Mouse (Mus musculus) spleen, postnatal 14 days (tissue): ENCODE measurements around the gene Tyk2.

Experiments
- DNase-seq, 2 experiments: peaks; one replicate each; pipeline ENCODE4 v3.0.0; 2021 to 2022; ENCODE audit warnings: low spot score in 2 of 2

The Tyk2 gene

GRCm38 (mm10) chr9:21149654-21150419, 18.8 kb upstream of the Tyk2 start, which contains the start of gene Cdc37:
TSS of gene Cdc37 (minus strand) at chr9:21149982.
- peak; percentile 80 to 89 for DNase-seq

GRCm38 (mm10) chr9:21149077-21149653, 18.1 kb upstream of the Tyk2 start:
- no peak for DNase-seq

GRCm38 (mm10) chr9:21148427-21148826, 17.4 kb upstream of the Tyk2 start:
- DNase-seq: no peak

DNA sequence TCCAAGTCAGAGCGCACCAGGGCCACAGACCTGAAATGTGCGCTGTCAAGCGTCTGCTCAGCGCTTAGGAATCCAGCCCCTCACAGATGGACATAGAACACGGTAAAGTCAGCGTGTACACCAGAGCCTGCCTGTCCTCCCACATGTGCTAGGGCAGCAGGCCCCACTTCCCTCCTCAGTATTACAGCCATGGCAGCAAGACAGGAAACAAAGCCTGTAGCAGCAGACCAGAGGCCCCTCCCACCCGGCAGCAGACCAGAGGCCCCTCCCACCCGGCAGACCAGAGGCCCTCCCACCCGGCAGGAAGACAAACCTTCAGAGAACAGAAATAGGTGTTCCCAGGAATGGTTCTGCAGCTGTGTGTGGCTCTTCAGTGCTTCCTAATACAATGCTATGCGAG, 15.7 kb upstream of the Tyk2 start:
- no peak for DNase-seq

DNA sequence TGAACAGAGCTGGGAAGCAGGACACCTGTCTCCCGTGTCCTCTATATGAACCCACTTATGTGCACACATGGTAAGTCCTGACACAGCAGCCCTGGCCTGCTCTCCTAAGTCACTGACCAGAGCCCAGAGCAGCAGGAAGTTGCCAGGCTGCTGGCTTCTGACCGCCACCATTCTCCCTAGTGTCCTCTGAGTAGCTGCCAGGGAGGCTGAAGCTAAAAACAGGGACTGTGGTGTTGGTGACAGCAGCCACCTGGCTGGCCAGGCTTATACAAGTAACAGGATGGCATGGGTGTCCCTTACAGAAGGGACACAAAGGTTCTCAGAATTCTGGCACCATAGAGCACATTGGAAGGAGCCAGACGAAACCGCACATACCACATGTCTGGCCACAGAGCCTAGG, 14.4 kb upstream of the Tyk2 start:
- DNase-seq: no peak

GRCm38 (mm10) chr9:21144361-21144760, 13.3 kb upstream of the Tyk2 start:
- no peak for DNase-seq

- DNase-seq: no peak
Measured at GRCm38 (mm10) chr9:21141922-21142321, 10.9 kb upstream of the Tyk2 start.

DNA sequence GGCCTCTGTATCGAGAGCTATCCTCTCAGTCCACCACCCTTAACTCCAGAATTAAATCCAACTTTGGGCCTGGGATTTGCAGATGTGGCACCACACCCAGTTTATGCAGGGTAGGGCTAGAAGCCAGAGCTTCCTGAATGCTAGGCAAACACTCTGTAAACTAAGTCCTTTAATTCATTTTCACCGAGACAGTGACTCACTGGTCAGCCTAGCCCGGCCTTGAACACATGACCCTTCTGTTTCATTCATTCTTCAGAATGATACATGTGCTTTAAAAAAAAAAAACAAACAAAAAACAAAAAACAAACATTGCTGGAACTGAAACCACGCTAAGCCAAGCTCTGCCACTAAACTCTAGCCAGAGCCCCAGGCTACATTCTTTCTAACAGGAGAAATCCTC, 7.3 kb upstream of the Tyk2 start:
- no peak for DNase-seq

- DNase-seq: peak in 1 of 2 experiments; percentile 71
Measured at GRCm38 (mm10) chr9:21137229-21137628, 6.2 kb upstream of the Tyk2 start.

DNA sequence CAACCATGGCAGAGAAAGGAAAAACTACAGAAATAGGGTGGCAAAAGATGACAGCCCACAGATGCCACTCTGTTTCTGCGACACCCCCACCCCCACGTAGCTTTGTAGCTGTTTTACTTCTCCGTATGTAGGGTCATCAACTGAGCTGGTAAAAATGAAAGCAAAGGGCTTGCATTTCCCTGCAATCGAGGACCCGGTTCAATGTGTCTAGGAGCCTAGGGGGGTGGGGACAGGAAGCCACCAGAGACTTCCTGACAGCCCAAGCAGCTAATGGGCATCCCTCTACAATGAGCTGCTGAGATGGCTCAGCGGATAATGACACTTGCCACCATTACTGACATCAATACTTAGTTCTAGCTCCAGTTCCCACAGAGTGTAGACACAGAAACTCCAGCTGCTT, 5.4 kb upstream of the Tyk2 start:
- DNase-seq: no peak

DNA sequence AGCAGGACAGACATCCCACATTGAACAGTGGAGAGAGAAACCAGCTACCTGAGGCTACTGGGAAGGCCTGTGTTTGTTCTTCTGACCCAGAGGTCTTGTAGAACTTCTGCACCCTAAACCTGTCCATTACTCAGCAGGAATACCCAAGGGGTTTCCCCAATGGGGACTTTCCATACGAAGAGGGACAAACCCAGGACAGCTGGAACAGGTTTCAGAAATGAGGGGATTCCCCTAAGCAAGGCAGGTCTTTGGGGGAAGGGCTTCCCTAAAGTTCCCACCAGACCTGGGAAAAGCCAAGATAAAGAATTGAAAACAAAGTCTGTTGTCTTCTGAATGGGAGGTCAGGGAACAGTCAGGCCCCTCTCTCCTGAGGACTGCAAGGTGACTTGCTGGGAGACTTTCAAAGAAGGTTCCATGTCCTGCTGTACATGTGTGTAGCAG, 4.9 kb upstream of the Tyk2 start:
- DNase-seq: no peak

GRCm38 (mm10) chr9:21135329-21135890, 4.4 kb upstream of the Tyk2 start:
- DNase-seq: no peak

GRCm38 (mm10) chr9:21134595-21135328, 3.7 kb upstream of the Tyk2 start:
- DNase-seq: no peak

DNA sequence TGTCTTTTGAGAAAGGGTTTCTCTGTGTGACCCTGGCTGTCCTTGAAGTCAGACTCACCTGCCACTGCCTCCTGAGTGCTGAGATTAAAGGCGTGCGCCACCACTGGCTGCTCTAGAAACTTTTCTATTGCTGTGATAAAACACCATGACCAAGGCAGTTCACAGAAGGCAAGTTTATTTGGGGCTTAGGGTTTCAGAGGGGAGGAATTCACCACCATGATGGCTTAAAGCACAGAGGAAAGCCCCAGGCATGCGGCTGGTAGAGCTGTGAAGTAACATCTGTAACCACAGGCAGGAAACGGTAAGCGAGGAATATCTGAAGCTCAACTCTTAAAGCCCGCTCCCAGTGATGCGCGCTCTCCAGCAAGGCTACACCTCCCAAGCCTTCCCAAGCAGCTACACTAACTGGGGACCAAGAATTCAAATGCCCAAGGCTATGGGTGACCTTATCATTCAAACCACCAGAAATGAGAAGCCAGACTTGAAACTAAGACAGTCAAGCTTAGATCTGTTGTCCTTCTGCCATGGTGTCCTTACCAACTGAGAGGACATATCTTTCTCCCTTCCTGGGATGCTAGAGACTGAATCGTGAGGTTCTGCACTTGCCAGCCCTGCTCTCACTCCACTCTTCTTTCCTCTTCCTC, 2.1 kb upstream of the Tyk2 start:
- no peak for DNase-seq

- DNase-seq: no peak
Measured at GRCm38 (mm10) chr9:21132102-21132775, 1.2 kb upstream of the Tyk2 start.

- no peak for DNase-seq
Measured at GRCm38 (mm10) chr9:21126259-21126627, 4.8 kb downstream of the Tyk2 start.

DNA sequence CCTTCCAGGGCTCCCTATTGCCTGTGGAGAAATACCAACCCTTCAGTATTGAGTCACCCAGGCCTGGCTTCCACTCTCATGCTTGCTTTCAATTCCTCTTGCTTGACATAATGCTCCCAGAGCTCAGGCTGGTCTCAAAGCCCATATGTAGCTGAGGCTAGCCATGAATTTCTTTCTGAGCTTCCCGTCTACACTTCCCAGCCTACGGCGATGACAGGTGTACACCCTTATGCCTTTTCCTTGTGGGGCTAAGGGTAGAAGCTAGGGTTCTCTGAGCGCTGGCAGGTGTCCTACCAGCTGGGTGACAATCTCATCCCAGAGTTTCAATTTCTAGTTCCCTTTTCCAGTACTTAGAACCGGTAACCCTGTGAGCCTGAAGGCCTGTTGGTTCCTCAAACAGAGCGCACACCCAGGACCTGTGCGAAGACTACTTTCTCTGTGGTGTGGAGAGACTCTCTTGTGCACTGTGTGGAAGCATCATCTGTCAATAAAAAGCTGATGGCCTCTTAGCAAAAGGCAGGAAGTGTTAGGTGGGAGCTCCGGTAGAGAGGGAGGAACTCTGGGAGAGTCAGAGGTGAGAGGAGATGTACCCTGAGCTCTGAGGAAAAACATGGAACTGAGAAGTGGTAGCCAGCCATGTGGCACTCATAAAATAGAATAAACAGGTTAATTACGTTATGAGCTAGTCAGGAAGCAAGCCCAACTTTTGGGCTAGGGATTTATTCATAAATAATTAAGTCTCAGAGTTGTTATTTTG, 5.4 kb downstream of the Tyk2 start:
- no peak for DNase-seq

- no peak for DNase-seq
Measured at GRCm38 (mm10) chr9:21124837-21125236, 6.2 kb downstream of the Tyk2 start.

DNA sequence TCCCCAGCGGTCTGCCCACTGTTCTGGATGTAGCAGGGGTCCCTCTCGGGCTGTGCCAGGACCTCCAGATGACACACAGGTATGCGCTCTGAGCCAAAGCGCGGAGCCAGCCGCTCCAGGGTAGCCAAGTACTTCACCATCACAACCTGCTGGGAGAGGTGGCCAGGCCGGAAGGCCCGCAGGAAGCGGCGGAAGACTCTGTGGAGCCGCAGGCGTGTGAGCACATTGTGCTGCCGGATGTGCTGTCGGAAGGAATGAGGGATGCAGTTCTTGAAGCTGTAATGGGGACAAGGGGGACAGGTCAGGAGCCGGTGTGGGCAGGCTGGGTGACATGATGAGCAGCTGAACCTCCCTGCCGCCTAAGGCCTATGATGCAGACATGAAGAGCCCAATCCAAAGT, 9.6 kb downstream of the Tyk2 start:
- DNase-seq: no peak

DNA sequence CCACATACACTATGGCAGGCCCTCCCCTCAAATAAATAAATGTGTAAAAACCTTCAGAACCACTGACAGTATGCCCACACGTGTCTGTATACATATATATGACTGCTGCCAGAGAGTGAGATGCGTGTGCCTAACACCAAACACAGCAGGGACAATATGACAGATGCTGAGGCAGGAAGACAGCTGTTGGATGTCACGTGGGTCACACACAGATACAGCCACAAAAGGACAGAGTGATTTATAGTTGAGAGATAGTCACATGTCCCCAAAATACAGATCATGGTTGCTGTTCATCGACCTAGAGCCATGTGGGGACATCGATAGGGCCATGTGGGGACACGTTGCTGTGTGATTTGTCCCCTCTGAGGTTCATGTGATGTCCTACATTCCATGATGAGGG, 14.0 kb downstream of the Tyk2 start:
- DNase-seq: no peak

- DNase-seq: no peak
Measured at GRCm38 (mm10) chr9:21115105-21115504, 15.9 kb downstream of the Tyk2 start.
